Mouse (Mus musculus): Measurements from ENCODE around the gene Gm16427. TPM values are rescaled to one million over a fixed set of nuclear protein-coding genes. Genes with fewer than 3 reads are reported as not detected.

Gene Gm16427
- not detected for polyA plus RNA-seq (2014; fragmentation: Illumina TruSeq; extraction: RNeasy Lipid Tissue Mini Kit (QIAGEN cat#74804); ENCODE audit: low read depth, low replicate concordance)

DNA sequence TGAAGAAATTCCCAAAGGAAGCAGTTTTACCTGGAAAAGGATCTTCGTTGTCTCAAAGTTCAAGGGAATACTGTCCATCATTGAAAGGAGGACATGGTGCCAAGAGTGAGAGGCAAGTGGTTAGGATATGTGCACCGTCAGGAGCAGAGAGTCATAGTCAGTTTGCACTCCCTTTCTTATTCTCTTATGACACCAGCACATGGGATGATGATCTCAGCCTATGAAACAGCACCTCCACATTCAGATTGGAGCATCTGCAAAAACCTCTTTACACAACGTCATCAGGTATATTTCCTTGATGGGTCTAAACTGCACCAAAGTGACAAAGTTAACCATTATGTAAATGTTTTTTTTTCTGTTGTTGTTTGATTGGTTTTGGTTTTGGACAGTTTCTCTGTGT, at the start of gene Gm16427:
Gm16427 (minus strand) TSS at position 101 of the 400 bp plus-strand sequence.

Other genes starting within 250 kb of the Gm16427 start
- not detected for gene C87414, start 131.4 kb upstream of the Gm16427 start, polyA plus RNA-seq (2014; fragmentation: Illumina TruSeq; extraction: RNeasy Lipid Tissue Mini Kit (QIAGEN cat#74804); ENCODE audit: low read depth, low replicate concordance)

Measured in adrenal gland, adult 10 weeks (tissue).